Mouse (Mus musculus) forebrain, embryonic 16.5 days (tissue): Measurements from ENCODE around the gene Clca3a1. TPM values are rescaled to one million over a fixed set of nuclear protein-coding genes. Genes with fewer than 3 reads are reported as not detected.
"Not testable (repeated sequence)": the region's sequence is repeated elsewhere in the genome, so short reads cannot be mapped to it uniquely, and the experiment has no call there.

Experiments used
- ATAC-seq: fragments of 200-750 bp; cut with Nextera tagmentation; 2 replicates; pipeline ENCODE4 v1.8.0; 2017; ENCODE audit warnings: mild to moderate bottlenecking, moderate library complexity
- H3K27ac ChIP-seq: fragments of 300-500 bp; sonication (generic); 2 replicates; pipeline ENCODE4 v1.5.1; 2014; ENCODE audit warnings: low read length, control low read depth
- H3K27me3 ChIP-seq: fragments of 300-500 bp; sonication (generic); replicated peaks from 2 replicates; pipeline ENCODE4 v1.6.1; 2014; ENCODE audit warnings: low read length; ENCODE audit not compliant: control insufficient read depth, insufficient read depth
- H3K36me3 ChIP-seq: fragments of 300-500 bp; sonication (generic); 2 replicates; pipeline ENCODE4 v1.6.1; 2014; ENCODE audit not compliant: control insufficient read depth, insufficient read depth
- H3K4me1 ChIP-seq: fragments of 300-500 bp; sonication (generic); replicated peaks from 2 replicates; pipeline ENCODE4 v1.6.1; 2014; ENCODE audit warnings: low read length; ENCODE audit not compliant: control insufficient read depth, insufficient read depth
- H3K4me2 ChIP-seq: fragments of 300-500 bp; sonication (generic); 2 replicates; pipeline ENCODE4 v1.6.1; 2014; ENCODE audit warnings: mild to moderate bottlenecking, low read length, control low read depth
- H3K4me3 ChIP-seq: fragments of 300-500 bp; sonication (generic); replicated peaks from 2 replicates; pipeline ENCODE4 v1.5.1; 2014; ENCODE audit warnings: mild to moderate bottlenecking, low read length, control low read depth
- H3K9ac ChIP-seq: fragments of 300-500 bp; sonication (generic); replicated peaks from 2 replicates; pipeline ENCODE4 v1.6.1; 2014; ENCODE audit warnings: low read depth, low read length, control low read depth
- H3K9me3 ChIP-seq: fragments of 300-500 bp; sonication (generic); 2 replicates; pipeline ENCODE4 v1.6.1; 2016; ENCODE audit warnings: low read length; ENCODE audit not compliant: control insufficient read depth
- WGBS: fragments of 180-500 bp; shearing (Covaris S2); extraction: QIAGEN DNeasy Blood & Tissue Kit; methylation state at CpG from one replicate; pipeline ENCODE4 v1.1.7; 2014; 5-methylcytosine and 5-hydroxymethylcytosine counted together
- polyA plus RNA-seq: library from polyadenylated mRNA; unstranded; fragments of >200 nt; fragmentation: Nextera tagmentation; extraction: Ambion mirVana; gene quantifications from 2 replicates; pipeline ENCODE4 v1.2.1, GENCODE M21; 2015

The Clca3a1 gene
- 0.35 and 0.70 TPM in 2 replicates for polyA plus RNA-seq

DNA sequence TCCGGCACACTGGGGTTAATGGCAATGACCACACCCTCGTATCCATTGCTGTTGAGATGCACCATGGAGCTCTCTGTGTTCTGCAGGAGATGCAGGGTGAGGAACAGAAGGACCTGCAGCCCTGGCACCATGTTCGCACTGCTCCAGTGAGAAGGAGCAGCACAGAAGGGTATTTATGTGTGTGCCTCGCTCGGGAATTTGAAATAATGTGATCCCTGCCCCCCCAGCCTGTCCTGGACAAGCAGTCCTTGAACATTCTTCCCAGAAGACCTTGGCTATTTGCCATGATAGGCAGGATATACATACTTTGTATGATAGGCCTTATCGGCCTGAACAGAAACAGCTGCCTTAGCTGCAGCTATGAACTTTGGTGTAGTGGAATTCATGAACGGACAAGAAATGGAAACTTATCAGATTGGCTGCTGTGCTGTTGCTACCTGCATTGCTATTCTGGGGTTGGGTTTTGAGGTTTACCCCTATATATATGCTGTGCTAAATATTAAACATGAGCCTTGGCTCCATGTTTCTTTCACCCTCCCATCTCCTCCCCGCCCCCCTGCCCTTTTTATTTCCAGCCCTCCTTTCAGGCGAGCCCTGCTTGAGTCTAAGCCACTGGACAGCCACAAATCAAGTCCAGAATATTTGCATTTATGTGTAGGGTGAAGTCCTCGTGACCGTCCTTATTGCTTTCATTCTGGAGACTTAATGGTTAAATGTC lies at the start of gene Clca3a1:
Gene Clca3a1, minus strand, starts transcription at position 386 of the 718 bp plus-strand sequence.
- Histone ChIP-seq H3K4me3 (no peak within 1 kb of the TSS), H3K4me2 (no peak within 1 kb of the TSS), H3K9ac (no peak within 1 kb of the TSS), H3K4me1 (no peaks in the 10 kb centered on the region), H3K27ac (no peak within 1 kb of the TSS), H3K9me3 (no peaks in the 10 kb centered on the region), H3K27me3 (no peaks in the 10 kb centered on the region), H3K36me3 (no peaks in the 10 kb centered on the region)
- ATAC-seq, result no peak
- 90% methylated on average over 10 of the region's 11 CpGs for WGBS

DNA sequence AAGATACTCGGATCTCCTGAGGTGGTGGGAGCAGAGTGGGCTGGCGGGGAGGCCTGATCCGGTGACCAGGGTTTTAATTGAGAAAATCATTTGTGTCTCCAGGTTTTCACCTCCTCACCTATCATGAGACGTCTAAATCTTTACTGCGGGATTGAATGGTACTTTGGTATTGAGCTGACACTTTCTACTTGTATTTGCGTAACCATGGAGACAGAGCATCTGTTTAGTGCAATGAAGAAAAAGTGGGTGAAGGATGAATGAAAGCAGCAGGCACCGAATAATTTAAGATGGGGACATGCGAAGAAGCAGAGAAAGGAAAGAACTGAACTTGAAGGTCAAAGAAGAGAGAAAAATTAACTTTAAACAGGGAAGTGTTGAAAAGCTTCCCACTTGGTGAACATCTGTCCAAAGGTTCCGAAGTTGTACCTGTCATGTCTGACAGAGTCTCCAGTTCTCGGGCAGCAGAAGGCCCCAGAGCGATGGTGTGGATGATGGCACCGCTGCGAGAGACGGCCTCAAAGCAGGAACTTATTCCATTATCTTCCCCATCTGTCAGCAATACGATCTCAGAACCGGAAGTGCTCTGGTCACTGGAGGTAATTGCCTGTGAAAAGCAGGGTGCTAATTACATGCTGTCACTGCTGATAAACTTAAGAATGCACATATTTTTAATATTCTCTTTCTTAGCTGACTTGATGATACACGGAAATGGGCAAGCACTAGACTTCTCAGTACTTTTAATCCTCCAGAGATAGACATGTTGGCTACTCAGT lies 47.6 kb upstream of the Clca3a1 start:
- ATAC-seq, result peak; percentile 81

DNA sequence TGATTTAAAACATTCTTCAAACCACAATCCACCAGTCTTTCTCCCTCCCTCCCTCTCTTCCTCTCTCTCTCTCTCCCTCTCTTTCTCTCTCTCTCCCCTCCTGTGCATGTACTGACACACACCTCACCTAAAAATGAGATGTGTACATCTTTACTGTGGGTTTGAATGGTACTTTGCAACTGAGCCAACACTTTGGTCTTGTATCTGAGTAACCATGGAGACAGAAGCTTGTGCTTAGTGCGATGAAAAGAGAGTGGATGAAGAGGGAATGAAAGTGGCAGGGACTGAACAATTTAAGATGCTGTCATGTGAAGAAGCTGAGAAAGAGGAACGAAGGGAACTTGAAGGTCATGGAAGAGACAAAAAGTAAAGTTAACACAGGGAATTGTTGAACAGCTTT lies 45.8 kb upstream of the Clca3a1 start:
- ATAC-seq, H3K27ac ChIP-seq, H3K4me1 ChIP-seq, H3K9ac ChIP-seq, H3K27me3 ChIP-seq, H3K9me3 ChIP-seq, H3K4me2 ChIP-seq, H3K4me3 ChIP-seq, H3K36me3 ChIP-seq: not testable (repeated sequence)
- WGBS, result 37% methylated on average over 2 of the region's 2 CpGs

More for the DNA sequence above, 47.6 kb upstream of the Clca3a1 start:
- not testable (repeated sequence) for H3K27me3 ChIP-seq, H3K4me3 ChIP-seq, H3K36me3 ChIP-seq, H3K4me1 ChIP-seq, H3K9ac ChIP-seq, H3K27ac ChIP-seq, H3K4me2 ChIP-seq, H3K9me3 ChIP-seq
- 47% methylated on average over 14 of the region's 17 CpGs for WGBS

DNA sequence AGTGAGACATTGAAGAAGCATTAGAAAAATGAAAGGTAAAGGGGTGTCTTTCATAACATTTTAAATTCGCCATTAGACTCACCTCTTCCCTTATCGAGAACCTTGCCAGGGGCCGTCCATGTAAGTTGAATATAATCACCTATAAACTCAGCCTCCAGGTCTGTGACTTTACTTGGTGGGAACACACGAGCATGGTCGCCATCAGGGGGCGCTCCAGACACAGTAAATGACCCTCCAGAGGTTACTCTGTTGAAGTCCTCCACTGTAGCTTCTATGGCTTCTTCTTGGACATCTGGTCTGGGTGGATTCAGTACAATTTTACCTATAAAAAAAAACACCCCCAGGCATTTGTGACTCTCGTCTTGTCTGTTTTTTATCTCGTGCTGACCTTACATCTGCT lies 41.1 kb upstream of the Clca3a1 start:
- WGBS, result 39% methylated on average over 8 of the region's 8 CpGs

DNA sequence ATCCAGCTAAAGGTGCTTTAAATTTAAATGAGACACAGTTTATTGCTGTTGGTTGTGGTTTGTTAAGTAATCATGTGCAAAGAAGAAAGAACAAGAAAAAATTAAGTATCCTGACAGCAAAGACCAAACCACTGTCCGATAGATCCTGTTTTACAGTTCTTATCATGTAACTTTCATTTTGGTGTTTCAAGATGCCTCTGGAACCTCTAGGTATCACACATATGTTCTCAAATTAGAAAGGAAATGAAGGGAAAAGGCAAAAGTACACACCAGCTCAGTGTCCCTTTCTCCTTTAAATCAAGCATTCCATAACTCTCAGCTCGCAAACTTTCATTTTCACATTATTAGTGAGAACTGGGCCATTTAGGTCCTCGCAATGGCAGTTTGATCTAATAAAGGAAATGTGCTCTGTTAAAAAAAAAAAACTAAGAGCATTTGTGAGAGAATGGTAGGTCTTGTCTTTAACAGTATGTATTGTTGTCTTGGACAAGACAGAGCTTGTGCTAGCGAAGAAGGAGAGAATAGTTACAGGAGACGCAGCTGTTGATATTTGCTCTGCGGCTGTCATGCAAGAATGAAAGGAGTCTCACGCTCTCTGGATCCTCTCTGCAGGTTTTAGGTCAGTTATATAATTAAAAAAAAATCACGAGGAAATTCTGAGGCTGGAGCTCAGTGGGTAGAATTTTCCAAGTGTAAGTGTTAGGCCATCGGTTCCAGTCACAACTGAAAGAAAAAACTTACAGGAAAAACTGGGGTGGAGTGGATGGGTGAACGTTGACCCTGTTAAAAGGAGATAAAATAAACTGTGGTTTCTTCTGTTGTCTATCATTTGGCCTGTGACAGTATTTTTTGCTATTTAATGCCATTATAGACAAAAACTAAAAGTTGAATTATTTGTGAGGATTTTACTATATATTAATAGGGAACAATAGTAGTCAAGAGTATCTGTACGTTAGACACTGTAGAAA lies 24.7 kb upstream of the Clca3a1 start:
- Histone ChIP-seq H3K4me1 (no peaks in the 10 kb centered on the region), H3K27ac (no peak overlapping the region), H3K4me3 (no peak overlapping the region), H3K9me3 (no peaks in the 10 kb centered on the region), H3K4me2 (no peak overlapping the region), H3K27me3 (no peaks in the 10 kb centered on the region), H3K9ac (no peak overlapping the region), H3K36me3 (no peaks in the 10 kb centered on the region)
- WGBS, result 85% methylated on average over 11 of the region's 11 CpGs
- no peak for ATAC-seq

More for the DNA sequence above, 41.1 kb upstream of the Clca3a1 start:
- Histone ChIP-seq H3K4me3 (no peak overlapping the region), H3K4me2 (no peak overlapping the region), H3K36me3 (no peaks in the 10 kb centered on the region), H3K27me3 (no peaks in the 10 kb centered on the region), H3K4me1 (no peaks in the 10 kb centered on the region), H3K9me3 (no peaks in the 10 kb centered on the region), H3K9ac (no peak overlapping the region), H3K27ac (no peak overlapping the region)
- ATAC-seq, result no peak

DNA sequence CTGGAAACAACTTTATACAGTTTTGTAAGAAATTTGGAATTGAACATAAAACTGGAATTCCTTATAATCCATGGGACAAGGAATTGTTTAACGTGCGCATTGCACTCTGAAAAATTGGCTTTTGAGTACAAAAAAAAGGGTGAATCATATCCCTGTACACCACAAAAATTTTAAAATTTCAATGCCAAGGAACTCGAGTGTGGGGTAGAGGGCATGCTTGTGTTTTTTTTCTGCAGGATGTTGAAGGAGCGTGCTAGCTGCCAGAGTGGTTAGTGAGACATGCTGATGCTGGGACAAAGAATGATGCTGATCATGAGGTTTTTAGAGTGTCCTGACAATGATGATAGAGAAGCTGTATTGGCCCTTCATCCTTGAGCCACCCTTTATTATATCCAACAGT lies 4.4 kb upstream of the Clca3a1 start:
- H3K4me2 ChIP-seq, result no peak overlapping the region

DNA sequence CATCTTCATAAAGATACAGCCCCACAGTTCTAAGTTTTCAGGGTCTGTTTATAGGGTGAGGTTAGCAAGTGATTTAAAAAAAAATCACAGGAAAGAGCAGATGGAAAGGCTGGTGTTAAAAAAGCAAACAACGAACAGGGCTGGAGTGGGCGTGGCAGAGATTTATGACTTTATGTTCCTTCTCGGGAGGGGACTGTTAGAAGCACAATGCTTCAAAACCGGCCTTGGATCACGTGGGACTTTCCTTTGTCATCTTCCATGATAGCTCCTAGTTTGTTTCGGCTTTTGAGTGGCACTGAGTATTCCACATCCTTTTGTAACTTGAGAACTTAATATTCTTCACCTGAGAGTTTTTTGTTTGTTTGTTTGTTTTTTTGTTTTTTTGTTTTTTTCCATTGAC lies 677 bp upstream of the Clca3a1 start:
- Histone ChIP-seq H3K4me3 (no peak overlapping the region), H3K27me3 (no peaks in the 10 kb centered on the region), H3K4me1 (no peaks in the 10 kb centered on the region), H3K36me3 (no peaks in the 10 kb centered on the region), H3K9ac (no peak overlapping the region), H3K27ac (no peak overlapping the region), H3K4me2 (no peak overlapping the region), H3K9me3 (no peaks in the 10 kb centered on the region)
- ATAC-seq, result no peak
- 83% methylated on average over 6 of the region's 6 CpGs for WGBS

More for the DNA sequence above, 4.4 kb upstream of the Clca3a1 start:
- Histone ChIP-seq H3K9ac (no peak overlapping the region), H3K27ac (no peak overlapping the region), H3K36me3 (no peaks in the 10 kb centered on the region), H3K9me3 (no peaks in the 10 kb centered on the region), H3K4me1 (no peaks in the 10 kb centered on the region), H3K4me3 (no peak overlapping the region), H3K27me3 (no peaks in the 10 kb centered on the region)
- WGBS, result 88% methylated on average over 4 of the region's 4 CpGs
- ATAC-seq, result no peak

DNA sequence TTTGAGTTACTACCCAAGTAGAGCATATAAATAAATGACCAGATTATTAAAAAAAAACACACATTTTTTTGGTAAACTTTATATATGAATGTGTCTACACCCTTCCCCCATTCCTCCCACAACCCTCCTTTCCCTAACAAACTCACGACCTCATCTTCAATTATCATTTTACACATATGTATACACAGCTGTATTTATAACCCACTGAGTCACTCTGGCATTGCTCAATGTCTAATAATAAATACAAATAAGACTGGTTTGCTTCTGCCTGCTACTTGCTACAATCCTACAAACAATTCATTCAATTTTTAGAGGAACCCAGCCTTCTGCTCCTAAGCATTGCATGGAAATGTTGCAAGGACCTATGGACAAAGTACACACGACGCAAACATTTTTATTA lies 1.1 kb downstream of the Clca3a1 start:
- no peak for ATAC-seq
- no peaks in the 10 kb centered on the region for H3K4me1 ChIP-seq
- WGBS, result 90% methylated on average over 3 of the region's 3 CpGs

DNA sequence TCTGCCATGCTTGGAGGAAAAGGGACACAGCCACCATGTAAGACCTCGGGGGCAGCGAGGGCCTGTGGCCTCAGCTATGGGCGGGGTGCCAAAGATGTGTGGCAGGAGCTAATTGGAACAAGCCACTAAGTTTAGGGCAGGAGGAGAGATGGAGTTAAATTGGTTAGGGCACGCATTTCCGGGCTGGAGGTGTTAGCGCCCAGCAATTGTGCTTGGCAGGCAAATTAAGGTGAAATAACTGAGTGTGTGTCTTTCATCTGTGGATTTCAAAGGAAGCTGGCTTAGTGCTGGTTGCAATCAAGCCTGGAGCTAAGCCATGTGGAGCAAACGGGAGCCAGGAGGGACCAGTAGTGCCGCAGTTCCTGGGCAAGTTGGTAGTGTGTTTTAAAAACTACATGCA lies 4.7 kb downstream of the Clca3a1 start:
- not testable (repeated sequence) for H3K9me3 ChIP-seq, H3K4me1 ChIP-seq, H3K27ac ChIP-seq, H3K4me2 ChIP-seq, H3K27me3 ChIP-seq, H3K4me3 ChIP-seq, H3K36me3 ChIP-seq, H3K9ac ChIP-seq
- WGBS, result 53% methylated on average over 8 of the region's 8 CpGs
- peak; percentile 38; the same call in 1 of the 2 replicates for ATAC-seq

More for the DNA sequence above, 1.1 kb downstream of the Clca3a1 start:
- H3K27ac ChIP-seq, result no peak overlapping the region
- H3K4me3 ChIP-seq, result no peak overlapping the region
- H3K27me3 ChIP-seq, result no peaks in the 10 kb centered on the region
- H3K9me3 ChIP-seq, result no peaks in the 10 kb centered on the region
- no peaks in the 10 kb centered on the region for H3K36me3 ChIP-seq
- H3K4me2 ChIP-seq, result no peak overlapping the region
- no peak overlapping the region for H3K9ac ChIP-seq
